Mouse (Mus musculus) cerebellum, postnatal 10 days (tissue): Measurements from ENCODE around the gene Tsks.

Experiments
- DNase-seq, 2 experiments: peaks; one replicate each; pipeline ENCODE4 v3.0.0; 2021; ENCODE audit warnings: mixed read lengths in 2 of 2

The Tsks gene

DNA sequence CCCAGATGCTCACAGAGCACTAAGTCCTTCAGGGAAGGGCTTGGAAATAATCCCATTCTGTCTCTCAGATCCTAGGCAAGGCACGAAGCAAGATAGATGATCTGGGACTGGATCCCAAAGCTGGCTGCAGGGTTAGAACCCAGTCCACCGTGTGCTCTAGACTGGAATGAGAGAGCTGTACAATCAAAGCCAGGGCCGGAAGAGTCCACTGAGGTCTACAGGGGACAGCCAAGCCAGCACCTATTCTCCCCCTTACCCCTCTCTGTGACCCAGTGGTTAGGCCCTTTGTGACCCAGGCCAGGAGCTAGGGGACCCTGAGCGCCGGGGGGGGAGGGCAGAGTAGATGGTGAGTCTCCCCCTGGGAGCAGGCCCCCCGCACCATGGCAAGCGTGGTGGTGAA is at the start of gene Tsks:
TSS of gene Tsks (plus strand) at position 301 of the 400 bp plus-strand sequence.
- DNase-seq: no peak

DNA sequence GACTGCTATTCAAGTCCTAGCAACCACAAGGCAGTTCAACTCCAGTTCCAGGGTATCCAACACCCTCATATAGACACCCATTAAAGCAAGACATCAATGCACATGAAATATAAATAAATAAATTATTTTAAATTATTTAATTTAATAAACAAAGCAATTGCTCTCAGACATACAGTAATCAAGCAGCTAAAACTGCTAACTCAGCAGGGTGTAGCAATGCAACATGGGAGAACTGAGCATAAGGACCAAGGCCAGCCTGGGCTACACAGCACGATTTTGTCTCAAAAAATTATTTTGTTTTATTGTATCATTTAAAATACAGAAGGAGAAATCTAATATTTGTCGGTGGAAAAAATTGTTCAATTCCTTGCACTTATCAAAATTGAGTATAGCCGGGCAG is 48.8 kb upstream of the Tsks start:
- no peak for DNase-seq

- peak; percentile 62 to 70 for DNase-seq
Measured at GRCm38 (mm10) chr7:44895206-44895592, 47.8 kb upstream of the Tsks start.

- DNase-seq: peak; percentile 95
Measured at GRCm38 (mm10) chr7:44895593-44896434, 47.2 kb upstream of the Tsks start, which contains the start of gene Fuz. Gene Fuz (plus strand): TSS chr7:44896079.

DNA sequence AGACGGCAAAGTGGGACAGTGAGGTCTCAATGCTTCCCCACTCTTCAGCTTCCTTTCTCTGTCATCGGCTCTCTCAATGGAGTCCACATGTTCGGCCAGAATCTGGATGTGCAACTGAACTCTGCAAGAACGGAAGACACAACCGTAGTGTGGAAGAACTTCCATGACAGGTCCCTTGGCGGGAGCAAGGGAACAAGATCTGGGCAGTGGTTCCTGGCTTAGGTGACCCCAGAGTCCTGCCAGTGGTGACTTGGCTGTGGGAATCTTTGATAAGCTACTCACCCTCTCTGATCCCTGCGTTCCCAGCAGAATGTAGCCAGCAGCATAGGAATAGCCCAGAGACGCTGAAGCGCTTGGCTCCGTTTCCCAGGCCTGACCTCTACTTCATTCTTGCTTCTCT is 46.5 kb upstream of the Tsks start:
- DNase-seq: no peak

DNA sequence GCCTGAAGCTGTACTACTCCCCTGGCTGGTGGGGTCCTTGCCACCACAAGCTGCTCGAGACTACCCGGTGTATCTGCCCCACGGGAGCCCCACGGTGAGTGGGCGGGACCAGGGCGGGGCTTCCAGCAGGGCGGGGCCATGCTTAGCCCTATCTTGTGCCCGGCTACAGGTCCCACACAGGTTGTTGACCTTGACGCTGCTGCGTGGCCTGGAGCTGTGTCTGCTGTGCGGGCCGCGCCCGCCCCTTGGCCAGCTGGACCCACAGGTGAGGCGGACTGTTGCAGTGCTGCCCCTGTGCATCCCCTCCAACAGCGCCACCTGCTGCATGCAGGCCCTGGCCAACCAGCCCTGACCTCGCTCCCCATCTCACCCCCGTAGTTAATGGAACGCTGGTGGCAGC is 44.4 kb upstream of the Tsks start:
- peak; percentile 60 to 69 for DNase-seq

DNA sequence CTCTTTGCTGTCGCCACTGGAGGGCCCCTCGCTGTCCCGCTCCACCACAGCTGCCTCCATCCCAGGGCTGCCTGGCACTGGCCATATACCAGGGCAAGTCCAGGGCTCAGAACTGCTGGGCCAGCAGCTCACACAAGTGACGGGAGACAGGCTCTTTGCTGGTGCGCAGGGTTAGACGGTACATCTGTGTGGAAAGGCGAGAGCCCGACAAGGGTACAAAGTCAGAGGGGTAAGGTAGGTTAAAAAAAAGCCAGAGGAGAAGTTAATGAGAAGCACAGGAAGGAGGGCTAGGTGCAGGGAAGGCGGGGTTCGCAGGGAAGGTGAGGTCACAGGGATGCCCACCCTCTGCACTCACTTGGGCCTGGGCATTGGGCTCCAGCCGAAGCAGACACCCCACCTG is 42.4 kb upstream of the Tsks start:
- DNase-seq: no peak

DNA sequence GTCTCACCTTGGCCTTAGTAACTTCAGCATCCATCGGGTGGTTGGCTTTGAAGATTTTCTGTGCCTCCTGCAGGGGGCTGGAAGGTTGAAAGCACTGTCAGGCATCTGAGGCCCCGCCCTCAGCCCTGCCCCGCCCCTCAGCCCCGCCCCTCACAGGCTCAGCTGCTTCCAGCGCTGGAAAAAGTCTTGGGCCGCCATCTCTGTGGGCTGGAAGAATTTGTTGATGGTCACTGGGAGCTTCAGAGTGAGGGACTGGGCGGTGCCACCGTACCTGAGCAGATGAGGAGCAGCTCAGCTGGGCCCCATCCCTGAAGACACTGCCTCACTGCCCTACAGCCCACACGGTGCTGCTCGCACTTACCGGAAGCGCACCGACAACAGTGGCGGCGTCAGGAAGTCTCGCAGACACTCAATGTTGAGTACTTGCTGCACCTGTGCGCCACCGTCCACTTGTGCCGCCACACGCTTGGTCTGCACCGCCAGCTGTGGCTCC is 41.7 kb upstream of the Tsks start:
- DNase-seq: no peak

- peak; percentile 60 to 66 for DNase-seq
Measured at GRCm38 (mm10) chr7:44905430-44905829, 37.6 kb upstream of the Tsks start.

DNA sequence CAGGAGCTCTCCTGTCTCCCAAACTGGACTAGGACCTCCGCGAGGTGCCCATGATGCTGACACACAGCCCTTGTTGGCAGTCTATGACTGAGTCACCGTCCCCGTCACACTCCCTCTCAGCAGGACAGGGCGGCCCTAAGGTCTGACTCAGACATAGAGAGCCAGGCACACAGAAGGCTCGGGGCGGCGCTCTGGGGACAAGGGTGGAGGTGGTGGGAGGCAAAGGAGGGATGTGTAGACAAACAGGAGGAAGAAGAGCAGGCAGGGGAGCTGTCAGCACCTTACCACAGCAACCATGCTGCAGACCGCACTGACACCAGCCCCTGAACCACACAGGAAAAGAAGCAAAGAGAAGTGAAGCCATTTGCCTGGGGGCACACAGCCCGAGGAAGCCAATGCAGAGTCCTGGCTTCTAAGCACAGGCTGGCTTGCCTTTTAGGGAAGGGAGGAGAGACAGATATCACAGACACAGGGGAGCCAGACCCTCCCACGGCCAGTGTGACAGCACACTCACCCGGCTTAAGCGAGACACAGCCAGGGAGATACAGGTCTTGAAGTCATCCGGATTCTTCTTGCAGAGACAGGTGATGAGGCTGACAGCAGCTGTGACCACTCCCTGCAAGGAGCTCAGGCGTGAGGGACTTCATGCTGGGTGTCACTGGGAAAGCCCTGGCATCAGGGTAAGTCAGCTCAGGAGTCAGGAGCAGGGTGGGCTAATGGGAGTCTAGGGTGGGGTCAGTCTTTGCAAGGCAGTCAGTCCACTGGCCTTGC is 34.1 kb upstream of the Tsks start:
- no peak for DNase-seq

GRCm38 (mm10) chr7:44914396-44914795 is 28.6 kb upstream of the Tsks start:
- no peak for DNase-seq

DNA sequence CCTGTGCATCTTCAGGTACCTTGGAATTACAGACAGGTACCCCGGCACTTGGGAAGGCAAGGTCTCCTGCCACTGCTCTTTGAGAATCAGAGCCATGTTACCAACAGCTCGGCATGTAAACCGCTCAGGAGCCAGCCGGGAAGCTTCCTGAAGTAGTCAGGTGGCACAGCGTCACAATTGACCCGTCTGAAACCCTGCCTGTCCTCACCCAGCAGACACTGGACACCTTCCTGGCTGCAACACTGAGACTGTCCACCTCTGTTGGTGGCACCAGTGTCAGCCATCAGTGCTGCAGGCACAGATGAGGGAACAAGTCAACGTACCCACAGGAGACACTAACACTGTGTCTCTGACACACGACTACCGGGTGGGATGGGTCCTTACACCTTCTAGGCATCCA is 27.7 kb upstream of the Tsks start:
- no peak for DNase-seq

DNA sequence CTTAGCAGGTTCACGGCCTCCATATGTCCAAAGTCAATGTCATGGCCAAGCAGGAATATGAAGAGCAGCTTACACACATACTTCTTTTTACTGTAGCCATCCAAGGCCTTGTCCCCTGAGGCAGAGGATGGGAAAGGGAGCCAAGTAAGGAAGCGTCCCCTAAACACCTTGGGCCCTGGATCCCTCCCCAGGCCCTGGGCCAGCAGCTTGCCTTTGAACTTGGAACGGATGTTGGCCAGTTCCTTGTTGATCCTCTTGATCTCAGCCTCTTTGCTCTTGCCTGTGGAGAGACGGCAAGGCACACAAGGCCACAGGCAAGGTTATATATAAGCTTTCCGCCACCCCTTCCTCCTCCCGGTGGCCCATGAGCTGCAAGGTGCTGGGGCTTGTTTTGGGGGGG is 26.8 kb upstream of the Tsks start:
- no peak for DNase-seq

- DNase-seq: no peak
Measured at GRCm38 (mm10) chr7:44916881-44917280, 26.1 kb upstream of the Tsks start.

DNA sequence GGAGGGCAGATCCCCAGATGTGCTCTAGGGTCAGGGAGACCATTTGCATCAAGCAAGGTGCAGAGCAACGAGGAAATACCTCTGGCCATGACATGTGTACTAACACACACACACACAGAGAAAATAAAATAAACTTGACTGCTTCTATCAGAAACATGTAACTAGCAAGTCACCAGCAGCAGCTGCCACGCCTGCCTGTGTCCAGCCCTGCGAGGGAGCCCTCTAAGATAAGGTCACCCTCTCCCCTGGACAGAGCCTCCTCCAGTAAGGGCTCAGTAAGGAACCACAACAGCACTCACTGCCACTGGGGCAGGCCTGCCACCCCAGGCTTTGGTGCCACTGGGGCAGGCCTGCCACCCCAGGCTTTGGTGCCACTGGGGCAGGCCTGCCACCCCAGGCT is 24.8 kb upstream of the Tsks start:
- no peak for DNase-seq

GRCm38 (mm10) chr7:44919127-44919526 is 23.9 kb upstream of the Tsks start:
- DNase-seq: no peak

DNA sequence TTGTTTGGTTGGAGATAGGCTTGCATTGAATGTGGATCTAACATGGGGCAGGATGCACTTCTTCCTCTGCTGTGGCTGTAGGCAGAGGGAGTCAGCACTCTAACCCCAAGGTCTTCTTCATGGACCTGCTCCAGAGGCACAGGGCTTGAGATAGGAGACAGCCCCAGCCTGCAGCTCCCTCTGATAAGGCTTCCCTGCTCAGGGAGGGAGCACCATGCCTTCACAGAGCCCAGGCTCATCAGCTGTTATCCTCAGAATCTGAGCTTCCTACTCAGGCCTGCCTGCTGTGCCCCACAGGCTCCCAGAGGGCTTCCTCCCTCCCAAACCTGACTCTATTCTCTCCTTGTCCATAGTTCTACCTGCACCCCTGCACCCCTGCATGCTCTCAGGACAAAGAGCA is 20.5 kb upstream of the Tsks start:
- DNase-seq: no peak

DNA sequence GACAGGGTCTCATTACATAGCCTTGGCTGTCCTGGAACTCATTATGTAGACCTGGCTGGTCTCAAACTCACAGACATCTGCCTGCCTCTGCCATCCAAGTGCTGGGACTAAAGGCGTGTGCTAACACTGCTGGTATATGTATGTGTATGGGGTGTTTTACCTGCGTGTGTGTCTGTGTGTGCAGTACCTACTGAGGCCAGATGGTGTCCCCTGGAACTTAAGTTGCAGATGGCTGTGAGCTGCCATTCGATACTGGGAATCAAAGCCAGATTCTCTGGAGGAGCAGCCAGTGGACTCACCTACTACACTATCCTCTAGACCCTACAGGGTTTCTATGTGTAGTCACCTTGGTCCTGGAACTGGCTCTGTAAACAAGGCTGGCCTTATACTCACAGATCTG is 17.5 kb upstream of the Tsks start:
- peak; percentile 65 to 71 for DNase-seq

DNA sequence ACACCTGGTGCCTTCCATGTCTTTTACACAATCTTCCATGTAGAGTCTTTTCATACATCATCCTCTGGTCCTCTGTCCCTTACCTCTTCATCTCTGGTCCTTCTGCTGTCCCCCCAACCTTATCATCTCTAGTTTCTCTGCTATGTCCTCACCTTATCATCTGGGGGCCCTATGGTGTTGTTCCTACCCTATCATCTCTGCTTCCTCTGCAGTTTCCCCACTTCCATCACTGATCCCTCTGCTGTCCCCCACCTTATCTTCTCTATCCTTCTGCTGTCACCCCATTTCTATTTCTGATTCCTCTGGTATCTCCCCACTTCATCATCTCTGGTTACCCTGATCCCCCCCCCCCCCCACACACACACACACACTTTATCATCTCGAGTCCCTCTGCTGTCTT is 14.4 kb upstream of the Tsks start:
- DNase-seq: no peak

DNA sequence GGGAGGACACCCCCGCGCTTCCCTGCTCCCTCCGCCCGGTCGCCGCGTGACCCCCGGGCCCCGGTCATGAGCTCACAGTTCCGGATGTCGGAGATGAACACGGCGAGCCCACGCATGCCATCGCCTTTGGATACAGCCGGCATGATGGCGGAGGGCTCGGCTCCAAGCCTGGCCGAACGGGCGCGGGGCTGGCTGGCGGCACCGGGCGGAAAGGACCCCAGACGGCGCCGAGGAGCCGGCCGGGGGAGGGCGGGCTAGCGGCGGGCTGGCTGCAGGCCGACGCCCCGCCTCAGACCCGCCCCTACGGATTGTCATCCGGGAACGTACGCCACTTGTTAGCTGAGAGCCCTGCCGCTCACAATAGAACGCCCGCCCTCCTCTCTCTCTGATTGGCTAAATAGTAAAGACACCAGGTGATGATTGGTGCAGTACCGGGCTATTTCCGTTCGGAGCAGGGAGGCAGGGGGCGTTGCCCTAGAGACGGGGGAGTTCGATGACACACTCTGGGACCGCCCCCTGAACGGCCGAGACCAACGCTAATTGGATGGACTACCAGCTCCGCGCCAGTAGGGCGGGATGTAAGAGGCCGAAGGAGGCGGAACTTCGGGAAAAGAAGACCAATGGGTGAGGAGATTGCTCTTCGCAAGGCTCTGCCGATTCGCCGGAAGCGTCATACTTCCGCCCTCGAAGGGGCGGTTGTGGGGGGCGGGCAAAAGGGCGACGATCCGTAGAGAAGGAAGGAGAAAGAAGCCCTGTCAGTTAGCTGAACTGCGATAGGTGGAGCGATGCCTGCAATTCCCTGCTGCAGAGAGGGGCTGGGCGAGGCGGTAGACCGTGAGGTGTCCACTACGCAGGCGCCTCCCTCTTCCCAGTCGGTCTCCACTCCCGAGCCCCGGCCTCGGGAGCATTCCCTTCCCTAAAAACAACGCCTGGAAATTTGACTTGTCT is 13.5 kb upstream of the Tsks start, which contains the start of gene Ap2a1:
TSS of gene Ap2a1 (minus strand) at position 293 of the 948 bp plus-strand sequence.
- peak; percentile 99 to 100 for DNase-seq

DNA sequence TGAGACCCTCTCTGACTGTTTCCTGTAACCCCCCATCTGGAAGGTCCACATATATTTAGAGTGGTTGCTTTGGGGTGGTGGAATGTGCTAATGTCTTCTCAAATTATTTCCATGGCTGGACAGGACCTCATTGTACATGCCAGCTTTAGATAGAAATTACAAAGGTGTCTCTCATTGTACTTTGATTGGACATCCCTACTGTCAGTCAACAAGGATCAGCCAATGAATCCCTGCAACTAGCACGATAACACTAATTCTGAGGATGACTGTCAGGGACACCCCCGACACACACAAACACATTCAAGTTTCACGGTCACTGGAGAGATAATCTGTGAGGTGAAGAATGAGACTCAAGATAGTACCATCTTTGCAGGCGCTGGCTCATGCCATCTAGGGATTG is 4.3 kb upstream of the Tsks start:
- DNase-seq: no peak

DNA sequence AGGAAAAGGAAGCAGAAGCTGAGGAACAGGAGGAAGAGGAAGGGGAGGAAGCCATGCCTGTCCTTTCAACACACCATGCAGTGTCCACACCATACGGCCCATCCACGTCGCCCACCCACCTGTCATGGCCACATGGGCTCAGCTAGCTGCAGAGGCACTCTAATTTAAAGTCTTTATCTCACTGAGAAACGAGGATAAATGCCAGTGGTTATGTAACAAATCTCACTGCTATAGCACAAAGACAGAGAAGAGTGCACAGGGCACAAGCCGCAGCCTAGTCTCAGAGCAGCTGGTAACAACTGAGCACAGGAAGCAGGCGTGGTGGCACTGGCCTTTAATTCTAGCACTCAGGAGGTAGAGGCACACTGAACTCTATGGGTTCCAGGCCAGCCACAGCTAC is 6.9 kb downstream of the Tsks start:
- no peak for DNase-seq

GRCm38 (mm10) chr7:44951960-44952359 is 9.0 kb downstream of the Tsks start:
- peak in 1 of 2 experiments; percentile 13 for DNase-seq
